Mouse (Mus musculus) midbrain, embryonic 14.5 days (tissue): Measurements from ENCODE around the gene Slc38a10. TPM values are rescaled to one million over a fixed set of nuclear protein-coding genes. Genes with fewer than 3 reads are reported as not detected.
A peak's percentile ranks its signal among the peaks of the same experiment; 100 is the strongest.

Source experiments
- ATAC-seq: fragments of 200-750 bp; cut with Nextera tagmentation; 2 replicates; pipeline ENCODE4 v1.8.0; 2017; ENCODE audit warnings: moderate number of reproducible peaks, moderate library complexity; ENCODE audit not compliant: low FRiP score, low TSS enrichment
- DNase-seq: peaks from one replicate; pipeline ENCODE4 v3.0.0-alpha.2; 2015
- H3K27ac ChIP-seq: fragments of 300-500 bp; sonication (generic); replicated peaks from 2 replicates; pipeline ENCODE4 v1.5.1; 2014; ENCODE audit warnings: mild to moderate bottlenecking, low read depth, low read length, moderate library complexity
- H3K27me3 ChIP-seq: fragments of 300-500 bp; sonication (generic); 2 replicates; pipeline ENCODE4 v1.6.1; 2014; ENCODE audit warnings: low read length, control low read depth, mixed read lengths; ENCODE audit not compliant: control insufficient read depth, insufficient read depth
- H3K36me3 ChIP-seq: fragments of 300-500 bp; sonication (generic); 2 replicates; pipeline ENCODE4 v1.6.1; 2014; ENCODE audit warnings: low read length, control low read depth; ENCODE audit not compliant: control insufficient read depth, insufficient read depth
- H3K4me1 ChIP-seq: fragments of 300-500 bp; sonication (generic); 2 replicates; pipeline ENCODE4 v1.6.1; 2014; ENCODE audit warnings: mild to moderate bottlenecking, antibody characterized with exemption, low read length, control low read depth; ENCODE audit not compliant: control insufficient read depth, insufficient read depth
- H3K4me2 ChIP-seq: fragments of 300-500 bp; sonication (generic); 2 replicates; pipeline ENCODE4 v1.6.1; 2014; ENCODE audit warnings: mild to moderate bottlenecking, low read length, moderate library complexity
- H3K4me3 ChIP-seq: fragments of 300-500 bp; sonication (generic); replicated peaks from 2 replicates; pipeline ENCODE4 v1.5.1; 2014; ENCODE audit warnings: low read depth, low read length
- H3K9ac ChIP-seq: fragments of 300-500 bp; sonication (generic); replicated peaks from 2 replicates; pipeline ENCODE4 v1.6.1; 2014; ENCODE audit warnings: mild to moderate bottlenecking, low read length, moderate library complexity
- H3K9me3 ChIP-seq: fragments of 300-500 bp; sonication (generic); 2 replicates; pipeline ENCODE4 v1.6.1; 2016; ENCODE audit warnings: low read length, control low read depth, mixed read lengths; ENCODE audit not compliant: control insufficient read depth
- WGBS: fragments of 180-500 bp; shearing (Covaris S2); extraction: QIAGEN DNeasy Blood & Tissue Kit; methylation state at CpG from one replicate; pipeline ENCODE4 v1.1.7; 2014; 5-methylcytosine and 5-hydroxymethylcytosine counted together
- polyA plus RNA-seq: library from polyadenylated mRNA; unstranded; fragments of >200 nt; fragmentation: Nextera tagmentation; extraction: Ambion mirVana; gene quantifications from 2 replicates; pipeline ENCODE4 v1.2.1, GENCODE M21; 2014

Gene Slc38a10
- polyA plus RNA-seq, 1 experiment from 2014 or later = 88.3 TPM

GRCm38 (mm10) chr11:120168516-120168915 is 17.4 kb upstream of the Slc38a10 start:
- no peak overlapping the region for H3K9ac ChIP-seq
- H3K9me3 ChIP-seq = no peaks in the 10 kb centered on the region
- WGBS = 79% methylated on average over 8 of the region's 8 CpGs
- no peak overlapping the region for H3K4me3 ChIP-seq
- DNase-seq (no peak), ATAC-seq (no peak)
- H3K4me1 ChIP-seq = peaks cover 5% of the 10 kb centered on the region
- H3K36me3 ChIP-seq = no peaks in the 10 kb centered on the region
- no peak overlapping the region for H3K4me2 ChIP-seq
- H3K27ac ChIP-seq = no peak overlapping the region
- no peaks in the 10 kb centered on the region for H3K27me3 ChIP-seq

- Histone ChIP-seq H3K27ac (no peak overlapping the region), H3K36me3 (no peaks in the 10 kb centered on the region), H3K9ac (no peak overlapping the region), H3K4me2 (no peak overlapping the region), H3K9me3 (no peaks in the 10 kb centered on the region), H3K27me3 (no peaks in the 10 kb centered on the region), H3K4me3 (no peak overlapping the region), H3K4me1 (peaks cover 5% of the 10 kb centered on the region)
- ATAC-seq = no peak
- 39% methylated on average over 12 of the region's 12 CpGs for WGBS
- DNase-seq = no peak
Measured at GRCm38 (mm10) chr11:120167921-120168356, 16.8 kb upstream of the Slc38a10 start.

GRCm38 (mm10) chr11:120167059-120167458 is 15.9 kb upstream of the Slc38a10 start:
- Histone ChIP-seq H3K27ac (no peak overlapping the region), H3K36me3 (no peaks in the 10 kb centered on the region), H3K27me3 (no peaks in the 10 kb centered on the region), H3K9me3 (no peaks in the 10 kb centered on the region), H3K4me1 (peaks cover 5% of the 10 kb centered on the region), H3K4me3 (no peak overlapping the region), H3K4me2 (no peak overlapping the region), H3K9ac (no peak overlapping the region)
- ATAC-seq = no peak
- DNase-seq = no peak
- 38% methylated on average over 5 of the region's 5 CpGs for WGBS

GRCm38 (mm10) chr11:120164471-120165261 is 13.5 kb upstream of the Slc38a10 start:
- H3K4me3 ChIP-seq = no peak overlapping the region
- no peaks in the 10 kb centered on the region for H3K27me3 ChIP-seq
- H3K4me2 ChIP-seq = no peak overlapping the region
- H3K4me1 ChIP-seq = peaks cover 3% of the 10 kb centered on the region
- no peak for DNase-seq
- no peak overlapping the region for H3K9ac ChIP-seq
- WGBS = 63% methylated on average over 17 of the region's 17 CpGs
- no peak for ATAC-seq
- H3K9me3 ChIP-seq = no peaks in the 10 kb centered on the region
- no peaks in the 10 kb centered on the region for H3K36me3 ChIP-seq
- 0 out of 2 replicates have a peak overlapping the region, but pooled peaks have one; percentile 5 for H3K27ac ChIP-seq

GRCm38 (mm10) chr11:120164028-120164427 is 12.9 kb upstream of the Slc38a10 start:
- Histone ChIP-seq H3K36me3 (no peaks in the 10 kb centered on the region), H3K27ac (0 out of 2 replicates have a peak overlapping the region, but pooled peaks have one; percentile 5), H3K4me1 (no peaks in the 10 kb centered on the region), H3K4me3 (no peak overlapping the region), H3K4me2 (no peak overlapping the region), H3K9me3 (no peaks in the 10 kb centered on the region), H3K9ac (no peak overlapping the region), H3K27me3 (no peaks in the 10 kb centered on the region)
- WGBS = 76% methylated on average over 5 of the region's 5 CpGs
- no peak for DNase-seq
- no peak for ATAC-seq

- no peak for ATAC-seq
- Histone ChIP-seq H3K4me3 (no peak overlapping the region), H3K4me2 (no peak overlapping the region), H3K9ac (no peak overlapping the region), H3K27me3 (no peaks in the 10 kb centered on the region), H3K9me3 (no peaks in the 10 kb centered on the region), H3K4me1 (no peaks in the 10 kb centered on the region), H3K36me3 (no peaks in the 10 kb centered on the region), H3K27ac (no peak overlapping the region)
- WGBS = 88% methylated on average over 3 of the region's 3 CpGs
- peak; percentile 16 for DNase-seq
Measured at GRCm38 (mm10) chr11:120163207-120163606, 12.1 kb upstream of the Slc38a10 start.

- Histone ChIP-seq H3K4me3 (no peak overlapping the region), H3K9ac (no peak overlapping the region), H3K4me1 (no peaks in the 10 kb centered on the region), H3K36me3 (no peaks in the 10 kb centered on the region), H3K9me3 (no peaks in the 10 kb centered on the region), H3K4me2 (no peak overlapping the region), H3K27ac (no peak overlapping the region), H3K27me3 (no peaks in the 10 kb centered on the region)
- no peak for ATAC-seq
- DNase-seq = no peak
- 53% methylated on average over 4 of the region's 4 CpGs for WGBS
Measured at GRCm38 (mm10) chr11:120161245-120161644, 10.1 kb upstream of the Slc38a10 start.

- DNase-seq (peak; percentile 43), ATAC-seq (no peak)
- H3K4me2 ChIP-seq = no peak overlapping the region
- no peak overlapping the region for H3K9ac ChIP-seq
- H3K4me1 ChIP-seq = no peaks in the 10 kb centered on the region
- no peak overlapping the region for H3K27ac ChIP-seq
- WGBS = 67% methylated on average over 4 of the region's 4 CpGs
- H3K36me3 ChIP-seq = no peaks in the 10 kb centered on the region
- H3K4me3 ChIP-seq = no peak overlapping the region
- H3K9me3 ChIP-seq = no peaks in the 10 kb centered on the region
- no peaks in the 10 kb centered on the region for H3K27me3 ChIP-seq
Measured at GRCm38 (mm10) chr11:120160478-120160877, 9.3 kb upstream of the Slc38a10 start.

- Histone ChIP-seq H3K9ac (no peak overlapping the region), H3K36me3 (no peaks in the 10 kb centered on the region), H3K4me1 (no peaks in the 10 kb centered on the region), H3K27ac (no peak overlapping the region), H3K4me3 (no peak overlapping the region), H3K27me3 (no peaks in the 10 kb centered on the region), H3K9me3 (no peaks in the 10 kb centered on the region), H3K4me2 (no peak overlapping the region)
- 67% methylated on average over 5 of the region's 5 CpGs for WGBS
- ATAC-seq (no peak), DNase-seq (no peak)
Measured at GRCm38 (mm10) chr11:120159653-120160052, 8.5 kb upstream of the Slc38a10 start.
